Mouse (Mus musculus) thymus, adult 2 months (tissue): ENCODE measurements around the gene Apbb2.

Source experiments
- CTCF ChIP-seq: fragments of 200-500 bp; IDR thresholded peaks from 2 replicates; pipeline ENCODE4 v1.5.1; 2012; ENCODE audit warnings: mild to moderate bottlenecking, control low read depth, low read length, moderate library complexity, borderline replicate concordance; ENCODE audit not compliant: control insufficient read depth, poor library complexity, insufficient read depth; ENCODE audit errors: extremely low read depth
- POLR2A ChIP-seq: fragments of 200-500 bp; IDR thresholded peaks from 2 replicates; pipeline ENCODE4 v1.6.1; 2012; ENCODE audit warnings: mild to moderate bottlenecking, low read length, control low read depth, moderate library complexity; ENCODE audit not compliant: control insufficient read depth, poor library complexity, insufficient read depth; ENCODE audit errors: extremely low read depth

DNA sequence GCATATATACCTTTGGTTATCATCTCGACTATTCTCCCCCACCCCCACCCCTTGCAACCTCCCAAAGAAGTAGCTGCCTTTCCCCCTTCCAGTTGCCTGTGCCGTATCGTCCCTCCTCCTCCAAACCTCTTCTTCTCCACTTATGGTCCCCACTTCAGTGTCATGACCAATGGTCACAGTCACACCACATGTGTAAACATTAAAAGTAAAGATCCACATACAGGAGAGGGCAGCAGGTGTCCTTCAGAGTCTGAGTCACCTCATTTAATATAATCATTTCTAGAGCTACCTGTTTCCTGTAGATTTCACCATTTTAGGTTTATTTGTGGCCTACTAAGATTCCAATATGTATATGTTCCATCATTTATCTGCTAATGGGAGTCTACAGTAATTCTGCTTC lies 113.0 kb downstream of the Apbb2 start:
- TF ChIP-seq CTCF = no peak
- TF ChIP-seq POLR2A = no peak
